Mouse (Mus musculus) heart, postnatal 4 days (tissue): ENCODE data around the gene Cdk4. TPM values are rescaled to one million over a fixed set of nuclear protein-coding genes. Genes with fewer than 3 reads are reported as not detected.

Experiments
- DNase-seq: peaks from one replicate; pipeline ENCODE4 v3.0.0; 2021
- total RNA-seq, 2 experiments: library from RNA; stranded (reverse); gene quantifications; 2 replicates each; pipeline ENCODE4 v1.2.3; 2021

Gene Cdk4
- total RNA-seq, 2 experiments from 2014 or later = 289 to 314 TPM

GRCm38 (mm10) chr10:127075651-127076050 is 12.3 kb downstream of the Cdk4 start:
- DNase-seq = no peak

GRCm38 (mm10) chr10:127076082-127076481 is 12.7 kb downstream of the Cdk4 start:
- no peak for DNase-seq

GRCm38 (mm10) chr10:127077515-127077914 is 14.2 kb downstream of the Cdk4 start:
- no peak for DNase-seq

GRCm38 (mm10) chr10:127078001-127078676 is 14.8 kb downstream of the Cdk4 start:
- DNase-seq = no peak

- DNase-seq = peak; percentile 57
Measured at GRCm38 (mm10) chr10:127078677-127079575, 15.6 kb downstream of the Cdk4 start.

DNA sequence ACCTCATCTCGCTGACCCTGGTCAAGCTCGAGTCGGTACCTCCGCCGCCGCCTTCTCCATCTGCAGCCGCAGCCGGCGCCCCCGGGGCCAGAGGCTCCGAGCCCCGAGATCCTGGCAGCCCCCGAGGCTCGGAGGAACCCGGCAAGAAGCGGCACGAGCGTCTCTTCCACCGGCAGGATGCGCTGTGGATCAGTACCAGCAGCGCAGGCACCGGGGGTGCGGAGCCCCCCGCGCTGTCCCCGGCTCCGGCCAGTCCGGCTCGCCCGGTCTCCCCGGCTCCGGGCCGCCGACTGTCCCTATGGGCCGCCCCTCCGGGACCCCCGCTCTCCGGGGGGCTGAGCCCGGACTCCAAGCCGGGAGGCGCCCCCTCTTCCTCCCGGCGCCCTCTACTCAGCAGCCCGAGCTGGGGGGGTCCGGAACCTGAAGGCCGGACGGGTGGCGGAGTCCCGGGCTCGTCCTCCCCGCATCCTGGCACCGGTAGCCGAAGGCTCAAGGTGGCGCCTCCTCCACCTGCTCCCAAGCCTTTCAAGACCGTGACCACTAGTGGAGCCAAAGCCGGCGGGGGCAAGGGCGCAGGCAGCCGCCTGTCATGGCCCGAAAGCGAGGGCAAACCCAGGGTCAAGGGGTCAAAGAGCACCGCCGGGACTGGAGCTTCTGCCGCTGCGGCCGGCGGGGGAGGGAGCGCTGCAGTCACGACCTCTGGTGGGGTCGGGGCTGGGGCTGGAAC is 16.5 kb downstream of the Cdk4 start:
- DNase-seq = peak; percentile 35

DNA sequence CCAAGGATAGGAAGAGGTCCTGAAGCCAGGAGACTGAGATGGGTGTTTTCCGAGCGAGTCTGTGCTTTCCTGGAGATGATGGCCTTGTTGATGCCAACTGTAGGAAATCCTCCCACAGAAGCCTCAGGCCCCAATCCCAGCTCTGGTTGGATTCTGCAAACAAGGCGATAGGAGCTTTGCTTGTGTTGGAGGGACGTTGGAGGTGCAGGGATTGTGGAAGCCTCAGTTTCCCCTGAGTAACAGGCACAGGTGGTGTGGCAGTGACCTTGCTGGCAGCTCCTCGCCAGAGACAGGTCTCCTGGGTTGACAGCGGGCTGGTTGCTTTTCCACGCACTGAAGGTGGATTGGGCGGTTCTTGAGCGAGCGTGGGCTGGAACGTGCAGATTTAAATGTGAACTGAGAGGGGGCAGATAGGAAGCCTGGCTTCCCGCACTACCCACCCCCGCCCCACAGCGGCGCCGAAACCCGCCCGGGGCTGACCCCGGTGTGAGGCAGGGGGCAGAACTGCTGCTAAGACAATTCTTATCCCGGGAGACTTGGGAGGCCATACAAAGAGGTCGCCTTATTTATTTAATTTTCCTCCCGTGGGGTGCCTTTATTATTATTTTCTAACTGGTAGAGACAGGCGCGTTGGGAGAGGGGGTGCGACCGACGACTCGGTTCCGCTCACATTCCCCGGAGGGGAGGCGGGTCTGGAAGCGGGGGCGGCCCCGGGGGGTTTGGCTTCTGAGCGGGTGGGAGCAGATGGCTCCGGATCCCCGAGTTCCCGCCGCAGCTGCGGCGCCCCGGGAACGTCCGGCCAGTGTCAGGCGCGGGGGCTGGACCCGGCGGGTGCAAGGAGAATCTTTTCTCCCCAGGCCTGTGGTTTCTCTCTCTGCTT is 17.8 kb downstream of the Cdk4 start:
- peak; percentile 61 for DNase-seq

DNA sequence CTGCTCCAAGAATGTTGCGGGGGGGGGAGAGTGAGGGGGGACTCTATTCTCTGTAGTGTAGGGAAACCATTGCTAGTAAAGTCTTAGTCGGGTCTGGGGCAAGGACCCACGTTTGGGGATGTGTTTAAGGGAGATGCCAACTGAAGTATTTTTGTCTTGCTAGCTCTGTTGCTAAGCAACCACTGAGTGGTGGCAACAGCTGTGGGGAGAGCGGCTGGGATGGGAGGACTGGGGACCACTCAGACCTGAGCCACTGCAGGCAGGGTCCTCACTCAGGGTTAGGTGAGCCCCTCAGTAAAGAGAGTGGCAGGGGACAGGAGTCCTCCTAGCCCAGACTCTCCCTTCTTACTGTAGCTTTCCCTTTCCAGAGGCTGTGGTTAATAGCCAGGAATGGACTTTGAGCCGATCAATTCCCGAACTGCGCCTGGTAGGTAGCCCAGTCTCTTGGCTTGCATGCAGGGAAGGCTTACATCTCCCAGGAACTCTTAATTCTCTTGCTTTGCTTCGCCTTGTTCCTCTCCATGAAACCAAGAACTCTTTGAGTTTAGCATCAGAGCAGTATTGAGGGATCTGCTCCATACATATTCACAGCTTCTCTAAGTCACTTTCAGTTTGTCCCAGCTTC is 18.8 kb downstream of the Cdk4 start:
- DNase-seq = no peak

GRCm38 (mm10) chr10:127083292-127083914 is 20.1 kb downstream of the Cdk4 start:
- DNase-seq = no peak

DNA sequence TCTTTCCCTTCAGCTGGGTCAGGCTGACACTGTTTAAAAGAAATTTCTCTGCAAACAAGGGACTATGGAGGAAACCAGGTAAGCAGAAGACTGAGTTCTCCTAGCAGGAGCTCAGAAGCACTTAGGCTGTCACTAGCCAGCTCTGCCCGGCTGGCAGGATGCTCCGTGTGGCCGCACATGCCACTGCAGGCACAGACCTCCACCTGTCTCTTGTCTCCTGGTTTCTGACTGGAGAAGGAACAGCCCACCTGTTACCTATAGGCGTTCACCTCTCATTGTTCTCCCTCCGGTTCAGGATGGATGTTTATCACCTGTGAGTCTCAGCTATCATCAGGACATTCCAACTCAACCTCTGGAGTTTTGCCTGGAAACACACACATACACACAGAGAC is 20.6 kb downstream of the Cdk4 start:
- no peak for DNase-seq

- no peak for DNase-seq
Measured at GRCm38 (mm10) chr10:127085052-127085451, 21.7 kb downstream of the Cdk4 start.

DNA sequence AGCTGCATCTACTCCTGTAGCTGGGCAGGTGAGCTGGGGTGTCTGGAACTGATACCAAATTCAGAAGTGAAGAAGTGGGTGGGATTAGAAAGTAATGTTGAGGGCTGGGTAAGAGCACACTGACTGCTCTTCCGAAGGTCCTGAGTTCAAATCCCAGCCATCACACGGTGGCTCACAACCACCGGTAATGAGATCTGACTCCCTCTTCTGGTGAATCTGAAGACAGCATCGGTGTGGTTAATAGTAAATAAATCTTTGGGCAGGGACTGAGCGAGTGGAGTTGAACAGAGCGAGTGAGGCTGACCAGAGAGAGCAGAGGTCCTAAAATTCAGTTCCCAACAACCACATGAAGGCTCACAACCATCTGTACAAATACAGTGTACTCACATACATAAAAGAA is 22.3 kb downstream of the Cdk4 start:
- no peak for DNase-seq

GRCm38 (mm10) chr10:127090560-127091411 is 27.5 kb downstream of the Cdk4 start:
- peak; percentile 67 for DNase-seq

DNA sequence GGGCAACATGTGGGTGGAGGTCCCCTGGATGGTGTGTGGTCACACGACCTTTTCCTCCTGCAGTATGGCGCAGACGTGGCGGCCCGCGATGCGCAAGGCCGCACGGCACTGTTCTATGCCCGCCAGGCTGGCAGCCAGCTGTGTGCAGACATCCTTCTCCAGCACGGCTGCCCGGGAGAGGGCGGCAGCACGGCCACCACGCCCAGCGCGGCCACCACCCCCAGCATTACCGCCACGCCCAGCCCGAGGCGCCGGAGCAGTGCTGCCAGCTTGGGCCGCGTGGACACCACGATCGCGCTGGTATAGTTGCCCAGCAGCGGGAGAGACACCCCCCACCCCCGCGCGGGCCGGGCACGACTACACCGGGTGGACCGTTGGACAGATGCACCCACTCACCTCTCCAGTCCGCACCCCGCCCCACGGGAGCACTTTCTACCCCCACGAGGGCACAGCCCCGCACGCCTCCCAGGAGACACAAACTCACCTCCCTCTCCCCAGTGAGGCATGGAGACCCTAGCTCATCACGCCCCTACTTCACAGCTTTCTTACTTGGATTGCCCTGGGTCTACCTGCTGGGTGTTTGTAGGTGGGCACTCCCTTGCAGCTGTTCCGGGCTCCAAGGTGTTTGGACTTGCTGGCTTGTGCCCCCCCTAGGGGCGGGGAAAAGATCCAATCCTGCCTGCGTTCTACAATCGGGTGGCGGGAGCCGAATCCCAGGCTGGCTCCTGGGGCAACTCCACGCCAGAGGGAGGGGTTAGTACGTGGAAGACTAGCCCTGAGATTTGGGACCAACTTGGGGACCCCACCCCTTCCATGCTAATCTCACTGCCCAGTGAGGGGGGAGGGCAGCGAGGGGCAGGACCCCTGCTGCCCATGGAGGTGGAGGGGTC is 28.4 kb downstream of the Cdk4 start:
- DNase-seq = no peak

GRCm38 (mm10) chr10:127092742-127093141 is 29.4 kb downstream of the Cdk4 start:
- DNase-seq = no peak

GRCm38 (mm10) chr10:127094382-127094802 is 31.1 kb downstream of the Cdk4 start:
- no peak for DNase-seq

DNA sequence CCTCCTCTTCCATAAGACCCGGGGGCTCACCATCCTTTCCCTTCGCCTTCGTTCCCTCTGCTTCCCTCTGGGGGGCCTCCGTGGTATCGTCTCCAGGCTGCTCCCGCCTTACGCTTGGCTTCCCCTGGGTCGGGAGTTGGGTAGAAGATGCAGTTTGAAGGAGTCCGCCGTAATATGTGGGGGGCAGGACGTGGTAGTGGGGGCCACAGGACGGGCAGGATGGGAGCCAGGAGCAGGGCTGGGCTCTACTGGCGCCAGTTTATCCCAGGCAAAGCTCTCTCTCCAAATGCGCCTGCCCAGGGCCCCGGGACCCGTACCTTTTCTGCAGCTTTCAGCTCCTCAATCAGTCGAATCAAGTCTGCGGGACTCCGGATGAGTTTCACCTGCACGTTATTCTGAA is 35.2 kb downstream of the Cdk4 start:
- no peak for DNase-seq

- DNase-seq = no peak
Measured at GRCm38 (mm10) chr10:127099191-127099590, 35.9 kb downstream of the Cdk4 start.

GRCm38 (mm10) chr10:127099868-127100267 is 36.5 kb downstream of the Cdk4 start:
- no peak for DNase-seq
